Mouse (Mus musculus) MEL (cell line): Measurements from ENCODE around the gene Cx3cr1. TPM values are rescaled to one million over a fixed set of nuclear protein-coding genes. Genes with fewer than 3 reads are reported as not detected.

Source experiments
- DNase-seq: peaks from one replicate; pipeline ENCODE4 v3.0.0; 2011; ENCODE audit warnings: low read depth, low spot score
- H3K27ac ChIP-seq: 2 replicates; pipeline ENCODE4 v1.5.1; 2012; ENCODE audit warnings: low read depth, mild to moderate bottlenecking, control low read depth, low read length, moderate library complexity; ENCODE audit not compliant: control insufficient read depth
- H3K27me3 ChIP-seq, 2 experiments: fragments of 150-350 bp in 1 of 2; sonication (generic) in 1 of 2; 2 replicates each; pipeline ENCODE4 v1.6.1; 2012; ENCODE audit warnings: low read length in 2 of 2, mild to moderate bottlenecking in 2 of 2, improper control_type of control experiment in 1 of 2, moderate library complexity in 1 of 2; ENCODE audit not compliant: insufficient read depth in 2 of 2, control insufficient read depth in 1 of 2
- H3K36me3 ChIP-seq, 2 experiments: 2 replicates each; pipeline ENCODE4 v1.6.1; 2012 to 2014; ENCODE audit warnings: low read length in 2 of 2, improper control_type of control experiment in 1 of 2, inconsistent platforms in 1 of 2, mild to moderate bottlenecking in 1 of 2; ENCODE audit not compliant: insufficient read depth in 2 of 2, control insufficient read depth in 1 of 2
- H3K4me1 ChIP-seq, 2 experiments: fragments of 150-350 bp in 1 of 2; sonication (generic) in 1 of 2; 2 replicates each; pipeline ENCODE4 v1.6.1; 2012; ENCODE audit warnings: low read length in 2 of 2, improper control_type of control experiment in 1 of 2, mild to moderate bottlenecking in 1 of 2; ENCODE audit not compliant: insufficient read depth in 2 of 2, control insufficient read depth in 1 of 2
- H3K4me3 ChIP-seq, 2 experiments: fragments of 150-350 bp in 1 of 2; sonication (generic) in 1 of 2; 2 replicates each; pipeline ENCODE4 v1.5.1; 2012; ENCODE audit warnings: low read depth in 2 of 2, low read length in 2 of 2, mild to moderate bottlenecking in 2 of 2, moderate library complexity in 2 of 2, control low read depth in 1 of 2, improper control_type of control experiment in 1 of 2; ENCODE audit not compliant: control insufficient read depth in 1 of 2, insufficient read depth in 1 of 2
- H3K79me2 ChIP-seq: 2 replicates; pipeline ENCODE4 v1.6.1; 2012; ENCODE audit warnings: mild to moderate bottlenecking, low read length, moderate library complexity; ENCODE audit not compliant: control insufficient read depth, poor library complexity, insufficient read depth
- H3K9ac ChIP-seq: 2 replicates; pipeline ENCODE4 v1.6.1; 2012; ENCODE audit warnings: low read depth, mild to moderate bottlenecking, control low read depth, low read length, moderate library complexity; ENCODE audit not compliant: control insufficient read depth, poor library complexity, severe bottlenecking
- H3K9me3 ChIP-seq: fragments of 150-350 bp; sonication (generic); replicated peaks from 2 replicates; pipeline ENCODE4 v1.6.1; 2012; ENCODE audit warnings: mild to moderate bottlenecking, low read length, improper control_type of control experiment, moderate library complexity; ENCODE audit not compliant: insufficient read depth
- CTCF ChIP-seq, 3 experiments: IDR thresholded peaks in 2 of 3; conservative IDR thresholded peaks in 1 of 3; 2 replicates each; pipeline ENCODE4 v1.5.1; 2011 to 2012; ENCODE audit warnings: low read length in 3 of 3, low read depth in 2 of 3, mild to moderate bottlenecking in 2 of 3, improper control_type of control experiment in 1 of 3, inconsistent platforms in 1 of 3, mixed read lengths in 1 of 3, moderate library complexity in 1 of 3; ENCODE audit not compliant: control insufficient read depth in 1 of 3, insufficient read depth in 1 of 3, poor library complexity in 1 of 3, severe bottlenecking in 1 of 3
- ELF1 ChIP-seq: IDR thresholded peaks from 2 replicates; pipeline ENCODE4 v1.6.1; 2014; ENCODE audit warnings: low read depth, mild to moderate bottlenecking, inconsistent platforms, low read length, improper control_type of control experiment, moderate library complexity
- EP300 ChIP-seq, 2 experiments: IDR thresholded peaks; 2 replicates each; pipeline ENCODE4 v1.6.1; 2011; ENCODE audit warnings: improper control_type of control experiment in 2 of 2, low read length in 2 of 2, low read depth in 1 of 2, mild to moderate bottlenecking in 1 of 2
- GABPA ChIP-seq: IDR thresholded peaks from 2 replicates; pipeline ENCODE4 v1.6.1; 2012; ENCODE audit warnings: low read depth, mild to moderate bottlenecking, inconsistent platforms, low read length, improper control_type of control experiment, moderate library complexity
- GATA1 ChIP-seq: IDR thresholded peaks from 2 replicates; pipeline ENCODE4 v1.6.1; 2011; ENCODE audit warnings: low read depth, low read length, improper control_type of control experiment
- HCFC1 ChIP-seq: IDR thresholded peaks from 2 replicates; pipeline ENCODE4 v1.6.1; 2012; ENCODE audit warnings: low read depth, mild to moderate bottlenecking, inconsistent platforms, low read length, improper control_type of control experiment, moderate library complexity
- JUND ChIP-seq: IDR thresholded peaks from 2 replicates; pipeline ENCODE4 v1.6.1; 2011; ENCODE audit warnings: low read depth, mild to moderate bottlenecking, improper control_type of control experiment, low read length
- MAZ ChIP-seq: IDR thresholded peaks from 2 replicates; pipeline ENCODE4 v1.6.1; 2012; ENCODE audit warnings: low read depth, mild to moderate bottlenecking, inconsistent platforms, low read length, improper control_type of control experiment
- MEF2A ChIP-seq: IDR thresholded peaks from 2 replicates; pipeline ENCODE4 v1.6.1; 2014; ENCODE audit warnings: low read depth, mild to moderate bottlenecking, inconsistent platforms, low read length, improper control_type of control experiment; ENCODE audit not compliant: poor library complexity, insufficient replicate concordance, severe bottlenecking; ENCODE audit errors: extremely low read depth
- MXI1 ChIP-seq: IDR thresholded peaks from 2 replicates; pipeline ENCODE4 v1.6.1; 2011; ENCODE audit warnings: mild to moderate bottlenecking, low read depth, low read length, improper control_type of control experiment
- MYB ChIP-seq: IDR thresholded peaks from 2 replicates; pipeline ENCODE4 v1.6.1; 2011; ENCODE audit warnings: mild to moderate bottlenecking, low read depth, low read length, improper control_type of control experiment
- NELFE ChIP-seq: IDR thresholded peaks from 2 replicates; pipeline ENCODE4 v1.6.1; 2011; ENCODE audit warnings: low read depth, low read length, improper control_type of control experiment
- POLR2A ChIP-seq, 2 experiments: IDR thresholded peaks; 2 replicates each; pipeline ENCODE4 v1.6.1; 2011 to 2012; ENCODE audit warnings: low read length in 2 of 2, mild to moderate bottlenecking in 2 of 2, control low read depth in 1 of 2, improper control_type of control experiment in 1 of 2, low read depth in 1 of 2, moderate library complexity in 1 of 2; ENCODE audit not compliant: control insufficient read depth in 1 of 2, insufficient read depth in 1 of 2, poor library complexity in 1 of 2
- POLR2AphosphoS2 ChIP-seq: IDR thresholded peaks from 2 replicates; pipeline ENCODE4 v1.6.1; 2011; ENCODE audit warnings: low read length, improper control_type of control experiment
- POLR2AphosphoS5 ChIP-seq: IDR thresholded peaks from 2 replicates; pipeline ENCODE4 v1.6.1; 2012; ENCODE audit warnings: low read depth, borderline replicate concordance, mild to moderate bottlenecking, inconsistent platforms, low read length, moderate library complexity, mixed read lengths
- RAD21 ChIP-seq: IDR thresholded peaks from 2 replicates; pipeline ENCODE4 v1.6.1; 2011; ENCODE audit warnings: mild to moderate bottlenecking, low read depth, low read length, improper control_type of control experiment
- SIN3A ChIP-seq: IDR thresholded peaks from 2 replicates; pipeline ENCODE4 v1.6.1; 2012; ENCODE audit warnings: low read length, improper control_type of control experiment, inconsistent platforms
- SMC3 ChIP-seq: IDR thresholded peaks from 2 replicates; pipeline ENCODE4 v1.6.1; 2011; ENCODE audit warnings: low read depth, low read length, improper control_type of control experiment
- TAL1 ChIP-seq: IDR thresholded peaks from 2 replicates; pipeline ENCODE4 v1.6.1; 2012; ENCODE audit warnings: mild to moderate bottlenecking, inconsistent platforms, low read length, moderate library complexity, mixed read lengths
- TCF12 ChIP-seq: IDR thresholded peaks from 2 replicates; pipeline ENCODE4 v1.6.1; 2014; ENCODE audit warnings: low read depth, mild to moderate bottlenecking, inconsistent platforms, low read length, improper control_type of control experiment, moderate library complexity
- USF1 ChIP-seq: IDR thresholded peaks from 2 replicates; pipeline ENCODE4 v1.6.1; 2014; ENCODE audit warnings: low read depth, mild to moderate bottlenecking, inconsistent platforms, low read length, improper control_type of control experiment, moderate library complexity
- polyA plus RNA-seq, 2 experiments: library from polyadenylated mRNA; stranded (reverse) in 1 of 2; unstranded in 1 of 2; fragments of >175 nt in 1 of 2; fragments of >200 nt in 1 of 2; gene quantifications; 2 replicates each; pipeline versions ENCODE4 v1.2.1 to v1.2.4; 2012; ENCODE audit warnings: low replicate concordance in 2 of 2, low read depth in 1 of 2; ENCODE audit not compliant: insufficient read length in 2 of 2, insufficient read depth in 1 of 2, missing spikeins in 1 of 2
- total RNA-seq: library from RNA; depleted of rRNA; stranded (reverse); fragments of 300-350 nt; gene quantifications from 2 replicates; pipeline ENCODE4 v1.2.3, GENCODE M21; 2012

The Cx3cr1 gene
- total and polyA plus RNA-seq, 3 experiments: not detected

DNA sequence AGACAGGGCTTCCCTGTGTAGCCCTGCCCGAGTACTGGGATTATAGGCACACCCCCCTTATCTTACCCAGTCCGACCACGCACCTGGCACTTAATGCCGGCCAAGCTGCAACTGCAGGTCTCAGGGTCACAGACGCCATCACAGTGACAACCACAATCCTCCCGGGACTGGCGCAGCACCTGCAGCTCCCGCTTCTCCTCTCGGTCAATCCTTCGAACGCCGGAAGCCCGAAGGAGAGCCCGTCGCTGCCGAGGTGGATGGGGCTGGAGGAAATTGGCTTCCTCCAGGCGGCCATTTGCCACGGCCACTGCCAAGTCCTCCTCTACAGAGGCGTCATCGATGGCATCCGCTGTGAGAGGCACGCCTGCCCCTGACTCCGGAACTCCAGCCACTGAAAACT, 96.4 kb downstream of the Cx3cr1 start:
- no peak for DNase-seq
- Histone ChIP-seq H3K36me3 (peaks cover 6 to 12% of the 10 kb centered on the region in 2 experiments), H3K79me2 (no peaks in the 10 kb centered on the region), H3K27me3 (no peaks in the 10 kb centered on the region), H3K4me3 (no peak overlapping the region), H3K9me3 (no peaks in the 10 kb centered on the region), H3K9ac (no peak overlapping the region), H3K27ac (no peak overlapping the region), H3K4me1 (peaks cover 7 to 12% of the 10 kb centered on the region in 2 experiments)
- TF ChIP-seq SMC3 (no peak), TCF12 (no peak), HCFC1 (no peak)

DNA sequence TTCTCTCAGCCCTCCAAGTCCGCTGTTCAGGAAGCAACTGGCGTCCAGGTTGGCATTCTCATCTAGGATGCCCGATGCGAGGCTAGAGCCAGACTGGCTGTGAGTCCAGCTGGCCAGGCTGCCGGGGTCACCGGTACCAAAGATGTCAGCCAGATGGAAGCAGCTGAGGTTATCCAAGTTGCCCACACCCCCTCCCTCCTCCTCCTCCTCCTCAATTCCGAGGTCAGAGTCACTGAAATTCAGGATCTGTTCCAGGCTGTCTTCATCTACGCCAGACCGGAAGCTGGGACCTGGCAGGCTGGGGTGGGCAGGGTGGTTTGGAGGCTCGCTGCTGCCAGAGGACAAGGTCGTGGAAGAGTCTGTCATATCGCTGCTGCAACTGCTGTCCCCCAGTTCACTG, 97.1 kb downstream of the Cx3cr1 start:
- TF ChIP-seq POLR2AphosphoS2 (no peak), GATA1 (no peak), TCF12 (no peak), MAZ (no peak), POLR2A (IDR thresholded peaks at IDR 0.05; ENCODE audit: control insufficient read depth in 1 of 2, insufficient read depth in 1 of 2, low read depth in 1 of 2, low read length in 2 of 2, poor library complexity in 1 of 2) (no peak), USF1 (no peak), GABPA (no peak), NELFE (no peak), HCFC1 (no peak), CTCF (IDR thresholded peaks at IDR 0.05 in 2 of 3, conservative IDR thresholded peaks at IDR 0.05 in 1 of 3; ENCODE audit: control insufficient read depth in 1 of 3, insufficient read depth in 1 of 3, low read depth in 2 of 3, low read length in 3 of 3, poor library complexity in 1 of 3, severe bottlenecking in 1 of 3) (no peak), POLR2AphosphoS5 (no peak), TAL1 (no peak), MEF2A (no peak), EP300 (IDR thresholded peaks at IDR 0.05; ENCODE audit: low read depth in 1 of 2, low read length in 2 of 2) (no peak), ELF1 (no peak), MYB (no peak), RAD21 (no peak), JUND (no peak), SIN3A (no peak), MXI1 (no peak)
- peaks cover 6 to 12% of the 10 kb centered on the region in 2 experiments for H3K36me3 ChIP-seq
- H3K4me1 ChIP-seq: peaks cover 7 to 10% of the 10 kb centered on the region in 2 experiments

More for the DNA sequence above, 97.1 kb downstream of the Cx3cr1 start:
- H3K27ac ChIP-seq: no peak overlapping the region
- no peaks in the 10 kb centered on the region for H3K9me3 ChIP-seq
- no peak overlapping the region for H3K4me3 ChIP-seq
- H3K9ac ChIP-seq: no peak overlapping the region
- no peak for DNase-seq
- H3K27me3 ChIP-seq: no peaks in the 10 kb centered on the region
- H3K79me2 ChIP-seq: no peaks in the 10 kb centered on the region
